Mouse (Mus musculus) right cerebral cortex, postnatal 4 days (tissue): ENCODE measurements around the gene Teddm2.
A peak's percentile ranks its signal among the peaks of the same experiment; 100 is the strongest.

Experiments
- DNase-seq: peaks from one replicate; pipeline ENCODE4 v3.0.0-alpha.2; 2022

The Teddm2 gene

GRCm38 (mm10) chr1:153899731-153900380 lies at the start of gene Teddm2, which contains the start of gene Glul:
Teddm2 (minus strand) TSS chr1:153900228.
Glul (plus strand) TSS chr1:153899944.
- DNase-seq = peak; percentile 93

- no peak for DNase-seq
These were observed 47.8 kb upstream of the Teddm2 start for GRCm38 (mm10) chr1:153947837-153948236.

DNA sequence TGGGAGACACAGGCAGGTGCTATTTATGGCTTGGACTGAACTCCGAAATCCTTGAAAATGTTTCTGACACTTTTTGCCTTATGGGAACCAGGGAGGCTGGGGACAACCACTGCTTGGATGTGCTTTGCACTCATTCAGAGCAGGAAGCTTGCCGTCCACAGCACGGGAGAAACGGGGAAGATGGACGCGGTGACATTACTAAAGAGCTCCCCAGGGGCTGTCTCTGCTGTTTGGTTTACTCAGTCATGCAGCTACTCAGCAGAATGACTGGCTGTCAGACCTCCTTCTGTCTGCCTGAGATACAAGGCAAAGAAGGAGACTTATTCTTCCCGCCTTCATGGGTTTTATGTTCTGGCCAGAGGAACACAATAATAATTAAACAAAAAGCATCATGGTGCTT lies 46.9 kb upstream of the Teddm2 start:
- no peak for DNase-seq

DNA sequence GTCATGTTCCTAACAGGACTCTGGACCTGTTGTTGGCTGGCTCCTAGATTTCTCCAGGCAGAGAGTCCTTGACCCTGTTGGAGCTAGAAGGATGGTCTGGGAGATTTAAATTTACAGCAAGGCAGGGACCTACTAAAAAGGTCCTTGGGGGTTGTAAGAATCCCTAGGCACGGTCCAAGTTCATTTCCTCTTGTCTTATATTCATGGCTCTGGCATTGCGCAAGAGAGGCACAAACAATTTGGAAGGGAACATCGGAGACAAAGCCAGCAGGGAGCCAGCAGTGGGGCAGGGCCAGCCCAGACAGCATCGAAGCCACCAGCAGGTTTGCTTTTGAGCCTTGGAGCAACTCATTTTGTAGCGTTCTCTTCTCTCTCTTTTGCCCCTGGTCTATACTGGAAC lies 45.2 kb upstream of the Teddm2 start:
- DNase-seq = no peak

DNA sequence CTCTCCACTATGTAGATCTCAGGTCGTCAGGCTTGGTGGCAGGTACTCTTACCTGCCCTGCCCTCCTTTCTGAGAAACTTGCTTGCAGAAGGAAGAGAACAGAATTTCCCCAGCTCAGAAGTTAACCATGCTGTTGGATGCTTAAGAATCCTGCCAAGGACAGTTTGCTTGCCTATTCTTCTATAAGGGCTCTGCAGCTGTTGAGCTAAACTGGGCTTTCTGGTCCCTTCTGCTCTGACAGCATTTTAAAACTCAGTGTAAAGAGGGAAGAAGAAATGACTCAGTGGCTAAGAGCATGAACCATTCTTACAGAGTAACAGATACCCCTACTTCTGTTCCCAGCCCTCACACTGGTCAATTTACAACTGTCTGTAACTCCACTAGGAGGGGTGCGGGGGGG lies 41.0 kb upstream of the Teddm2 start:
- DNase-seq = no peak

DNA sequence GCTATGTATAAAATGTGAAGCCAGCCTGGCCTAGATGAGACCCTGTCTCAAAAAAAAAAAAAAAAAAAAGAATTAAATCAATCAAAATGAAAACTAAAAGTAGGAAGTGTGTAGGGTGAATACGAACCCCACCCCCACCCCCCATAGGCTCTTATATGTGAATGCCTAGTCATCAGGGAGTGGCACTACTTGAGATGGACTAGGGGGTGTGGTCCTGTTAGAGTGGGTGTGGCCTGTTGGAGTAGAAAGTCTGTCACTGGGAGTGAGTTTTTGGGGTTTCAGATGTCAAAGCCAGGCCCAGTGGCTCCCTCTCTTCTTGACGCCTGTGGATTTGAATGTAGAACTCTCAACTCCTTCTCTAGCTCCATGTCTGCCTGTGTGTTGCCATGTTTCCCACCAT lies 37.0 kb upstream of the Teddm2 start:
- DNase-seq = no peak

DNA sequence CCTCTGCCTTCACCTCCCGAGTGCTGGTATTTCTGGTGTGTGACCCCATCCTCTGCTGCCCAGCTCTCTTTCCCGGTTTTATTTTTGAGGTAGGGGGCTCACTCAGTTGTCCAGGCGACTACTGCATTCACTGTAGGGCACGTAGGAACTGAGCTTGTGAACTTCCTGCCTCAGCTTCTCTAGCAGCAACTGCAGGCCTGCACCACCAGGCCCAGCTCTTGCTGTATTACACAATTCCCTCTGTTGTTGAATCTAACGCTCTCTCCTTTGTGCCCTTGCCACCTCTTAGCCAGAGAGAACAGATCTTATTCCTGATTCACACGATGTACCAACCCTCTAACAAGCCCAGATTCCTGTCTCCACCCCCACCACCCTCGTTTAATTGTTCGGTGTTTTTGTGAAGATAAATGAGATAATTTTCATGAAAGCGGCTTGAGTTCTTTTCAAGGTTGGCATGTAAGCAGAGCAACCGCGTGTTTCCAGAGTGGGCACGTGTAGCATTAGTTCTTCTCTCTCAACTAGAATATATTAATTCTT lies 35.9 kb upstream of the Teddm2 start:
- DNase-seq = no peak

GRCm38 (mm10) chr1:153933772-153934171 lies 33.7 kb upstream of the Teddm2 start:
- no peak for DNase-seq

GRCm38 (mm10) chr1:153930431-153930830 lies 30.4 kb upstream of the Teddm2 start:
- no peak for DNase-seq

GRCm38 (mm10) chr1:153924395-153925385 lies 24.7 kb upstream of the Teddm2 start:
- DNase-seq = no peak

DNA sequence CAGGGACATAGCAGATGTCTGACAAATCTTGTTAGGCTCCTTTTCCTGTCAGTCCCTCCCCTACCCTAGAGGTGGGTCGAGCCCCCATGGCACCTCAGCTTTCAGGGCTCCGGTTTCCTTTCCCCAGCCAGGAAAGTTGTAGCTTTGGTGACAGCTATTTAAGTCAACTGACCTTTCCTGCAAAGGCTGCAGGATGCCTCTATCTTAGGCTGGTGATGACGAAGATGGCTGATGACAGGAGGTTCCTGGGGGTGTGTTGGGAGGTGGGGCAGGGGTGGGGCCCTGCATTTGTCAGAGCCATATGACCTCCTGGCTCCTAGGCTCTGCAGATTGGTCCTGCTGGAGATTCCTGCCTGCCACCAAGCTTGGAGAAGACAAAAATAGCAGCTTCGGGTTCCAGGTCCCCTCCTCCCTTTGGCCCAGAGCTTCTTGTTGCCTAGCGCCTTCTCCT lies 22.6 kb upstream of the Teddm2 start:
- DNase-seq = no peak

GRCm38 (mm10) chr1:153921642-153922041 lies 21.6 kb upstream of the Teddm2 start:
- DNase-seq = no peak

GRCm38 (mm10) chr1:153918521-153919206 lies 18.6 kb upstream of the Teddm2 start:
- DNase-seq = no peak

- no peak for DNase-seq
These were observed 13.8 kb upstream of the Teddm2 start for GRCm38 (mm10) chr1:153913869-153914268.

DNA sequence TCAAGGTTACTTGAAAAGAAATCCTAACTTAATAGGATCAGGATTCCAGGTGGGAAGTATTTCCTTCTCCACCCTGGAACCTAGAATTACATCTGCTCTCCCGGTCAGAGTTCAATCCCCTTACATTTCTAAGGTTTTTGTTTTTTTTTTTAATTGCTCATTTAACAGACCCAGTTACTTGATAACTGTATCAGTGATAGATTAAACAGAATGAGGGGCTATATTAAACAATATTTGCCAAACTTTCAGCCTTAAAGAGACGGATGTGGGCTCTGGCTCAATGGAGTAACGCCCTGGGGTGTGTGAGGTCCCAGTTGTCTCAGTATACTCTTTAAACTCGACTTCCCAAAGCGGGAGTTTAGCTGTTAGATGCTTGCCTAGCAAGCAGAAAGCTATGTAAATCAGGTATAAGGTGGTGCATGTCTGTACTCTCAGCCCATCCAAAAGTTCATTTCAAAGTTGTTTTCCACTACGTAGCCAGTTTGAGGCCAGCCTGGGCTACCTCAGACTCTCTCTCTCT lies 11.3 kb upstream of the Teddm2 start:
- no peak for DNase-seq

DNA sequence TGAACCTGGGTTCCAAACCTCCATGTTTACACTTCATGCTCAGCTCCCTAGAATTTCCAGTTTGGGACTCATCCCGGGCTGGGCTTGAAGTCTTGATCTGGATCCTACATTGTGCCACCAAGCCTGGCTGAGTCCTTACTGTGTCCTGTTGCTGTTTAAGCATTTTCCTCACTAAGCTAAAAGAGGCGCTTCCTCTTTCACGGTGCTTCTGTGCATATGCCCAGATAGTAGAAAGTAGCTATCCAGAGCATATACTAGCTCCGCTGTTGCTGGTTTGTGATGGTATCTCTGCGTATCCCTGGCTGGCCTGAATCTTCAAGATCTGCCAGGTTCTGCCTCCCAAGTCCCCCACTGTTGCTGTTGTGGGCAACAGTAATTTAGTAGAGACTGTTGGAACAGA lies 10.4 kb upstream of the Teddm2 start:
- DNase-seq = no peak

DNA sequence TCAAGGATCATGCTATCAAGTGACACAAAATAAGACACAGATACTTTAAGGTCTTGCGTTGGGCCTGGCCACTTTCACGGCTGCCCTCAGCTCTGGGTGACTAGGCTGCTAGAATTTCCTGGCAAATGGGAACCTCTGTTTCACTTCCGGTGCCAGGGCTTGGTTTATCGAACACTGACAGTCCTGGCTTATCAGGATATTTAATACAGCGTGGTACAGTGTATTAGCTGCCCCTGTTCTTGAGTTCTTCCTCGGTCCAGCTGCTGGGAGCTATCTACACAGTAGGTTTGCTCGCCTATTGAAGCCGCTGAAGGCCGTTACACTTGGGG lies 9.9 kb upstream of the Teddm2 start:
- no peak for DNase-seq

DNA sequence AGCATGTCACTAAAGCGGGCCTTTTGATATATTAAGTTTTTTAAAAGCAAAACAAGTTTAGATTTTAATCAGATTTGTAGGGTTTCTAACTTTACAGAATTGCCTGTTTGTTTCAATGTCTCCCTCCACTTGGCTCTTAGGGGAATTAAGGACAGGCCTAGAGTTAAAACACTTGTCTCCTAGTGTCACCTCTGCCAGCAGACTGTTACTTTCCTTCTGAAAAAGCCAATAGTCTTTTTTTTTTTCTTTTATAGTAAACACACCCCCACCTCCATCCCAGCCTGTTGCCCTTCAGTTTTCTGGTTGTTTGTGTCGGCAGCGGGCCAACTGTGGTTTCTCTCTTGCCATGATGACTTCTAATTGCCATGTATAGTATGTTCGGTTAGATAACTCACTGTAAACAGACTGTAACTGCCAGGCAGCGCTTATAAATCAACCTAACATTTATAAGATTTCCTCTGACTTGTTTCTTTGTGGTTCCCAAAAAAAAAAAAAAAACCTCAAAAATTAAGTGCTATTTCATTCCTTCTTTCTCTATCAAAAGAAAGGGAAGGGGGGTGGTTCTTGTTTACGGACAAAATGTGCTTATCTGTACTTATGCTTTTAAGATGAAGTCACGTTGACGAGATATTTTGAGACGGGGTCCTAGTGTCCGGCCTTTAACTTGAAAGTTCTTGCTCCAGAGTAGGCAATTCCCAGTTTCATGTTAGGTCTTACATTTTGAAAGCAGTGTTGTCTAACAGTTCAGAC lies 9.4 kb upstream of the Teddm2 start:
- no peak for DNase-seq

- DNase-seq = no peak
These were observed 8.7 kb upstream of the Teddm2 start for GRCm38 (mm10) chr1:153908741-153909140.

GRCm38 (mm10) chr1:153908208-153908607 lies 8.2 kb upstream of the Teddm2 start:
- no peak for DNase-seq

- DNase-seq = no peak
These were observed 5.9 kb upstream of the Teddm2 start for GRCm38 (mm10) chr1:153905884-153906283.

DNA sequence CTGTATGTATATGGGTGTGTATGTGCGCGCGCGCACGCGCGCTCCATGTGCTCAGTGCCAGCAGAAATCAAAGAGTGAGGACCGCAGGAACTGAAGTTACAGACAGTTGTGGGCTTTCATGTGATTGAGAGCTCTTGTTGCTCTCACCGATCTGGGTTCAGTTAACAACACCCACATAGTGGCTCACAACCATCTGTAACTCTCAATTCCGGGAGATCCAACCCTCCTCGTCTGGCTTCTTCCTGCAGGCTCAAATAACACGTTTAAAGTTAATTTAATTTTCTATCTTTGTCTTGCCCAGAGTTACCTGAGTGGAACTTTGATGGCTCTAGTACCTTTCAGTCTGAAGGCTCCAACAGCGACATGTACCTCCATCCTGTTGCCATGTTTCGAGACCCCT lies 4.2 kb upstream of the Teddm2 start:
- DNase-seq = no peak
